Mouse (Mus musculus) heart, embryonic 11.5 days (tissue): ENCODE measurements around the gene Adpgk. TPM values are rescaled to one million over a fixed set of nuclear protein-coding genes. Genes with fewer than 3 reads are reported as not detected.
A peak's percentile ranks its signal among the peaks of the same experiment; 100 is the strongest.

Source experiments
- ATAC-seq: fragments of 200-750 bp; cut with Nextera tagmentation; replicated peaks from 2 replicates; pipeline ENCODE4 v1.8.0; 2017; ENCODE audit warnings: moderate library complexity; ENCODE audit not compliant: insufficient number of reproducible peaks, low FRiP score, low TSS enrichment
- H3K27ac ChIP-seq: fragments of 300-500 bp; sonication (generic); 2 replicates; pipeline ENCODE4 v1.5.1; 2014; ENCODE audit warnings: mild to moderate bottlenecking, low read depth, low read length
- H3K27me3 ChIP-seq: fragments of 300-500 bp; sonication (generic); 2 replicates; pipeline ENCODE4 v1.6.1; 2014; ENCODE audit warnings: mild to moderate bottlenecking, low read length, mixed read lengths; ENCODE audit not compliant: control insufficient read depth, insufficient read depth
- H3K36me3 ChIP-seq: fragments of 300-500 bp; sonication (generic); 2 replicates; pipeline ENCODE4 v1.6.1; 2014; ENCODE audit warnings: mild to moderate bottlenecking, low read length, moderate library complexity, mixed read lengths; ENCODE audit not compliant: control insufficient read depth, insufficient read depth
- H3K4me1 ChIP-seq: fragments of 300-500 bp; sonication (generic); 2 replicates; pipeline ENCODE4 v1.6.1; 2014; ENCODE audit warnings: low read length; ENCODE audit not compliant: control insufficient read depth, insufficient read depth
- H3K4me2 ChIP-seq: fragments of 300-500 bp; sonication (generic); 2 replicates; pipeline ENCODE4 v1.6.1; 2014; ENCODE audit warnings: mild to moderate bottlenecking, moderate library complexity
- H3K4me3 ChIP-seq: fragments of 300-500 bp; sonication (generic); 2 replicates; pipeline ENCODE4 v1.5.1; 2014; ENCODE audit warnings: low read depth, low read length
- H3K9ac ChIP-seq: fragments of 300-500 bp; sonication (generic); 2 replicates; pipeline ENCODE4 v1.6.1; 2014; ENCODE audit warnings: mild to moderate bottlenecking, low read depth, low read length, moderate library complexity
- H3K9me3 ChIP-seq: fragments of 300-500 bp; sonication (generic); replicated peaks from 2 replicates; pipeline ENCODE4 v1.6.1; 2016; ENCODE audit warnings: low read length; ENCODE audit not compliant: control insufficient read depth
- WGBS: fragments of 180-500 bp; shearing (Covaris S2); extraction: QIAGEN DNeasy Blood & Tissue Kit; methylation state at CpG from one replicate; pipeline ENCODE4 v1.1.7; 2014; ENCODE audit not compliant: insufficient replicate concordance; 5-methylcytosine and 5-hydroxymethylcytosine counted together
- polyA plus RNA-seq: library from polyadenylated mRNA; unstranded; fragments of >200 nt; fragmentation: Nextera tagmentation; extraction: Ambion mirVana; gene quantifications from 2 replicates; pipeline ENCODE4 v1.2.1, GENCODE M21; 2014

Gene Adpgk
- polyA plus RNA-seq, 1 experiment from 2014 or later, result 29.5 TPM

DNA sequence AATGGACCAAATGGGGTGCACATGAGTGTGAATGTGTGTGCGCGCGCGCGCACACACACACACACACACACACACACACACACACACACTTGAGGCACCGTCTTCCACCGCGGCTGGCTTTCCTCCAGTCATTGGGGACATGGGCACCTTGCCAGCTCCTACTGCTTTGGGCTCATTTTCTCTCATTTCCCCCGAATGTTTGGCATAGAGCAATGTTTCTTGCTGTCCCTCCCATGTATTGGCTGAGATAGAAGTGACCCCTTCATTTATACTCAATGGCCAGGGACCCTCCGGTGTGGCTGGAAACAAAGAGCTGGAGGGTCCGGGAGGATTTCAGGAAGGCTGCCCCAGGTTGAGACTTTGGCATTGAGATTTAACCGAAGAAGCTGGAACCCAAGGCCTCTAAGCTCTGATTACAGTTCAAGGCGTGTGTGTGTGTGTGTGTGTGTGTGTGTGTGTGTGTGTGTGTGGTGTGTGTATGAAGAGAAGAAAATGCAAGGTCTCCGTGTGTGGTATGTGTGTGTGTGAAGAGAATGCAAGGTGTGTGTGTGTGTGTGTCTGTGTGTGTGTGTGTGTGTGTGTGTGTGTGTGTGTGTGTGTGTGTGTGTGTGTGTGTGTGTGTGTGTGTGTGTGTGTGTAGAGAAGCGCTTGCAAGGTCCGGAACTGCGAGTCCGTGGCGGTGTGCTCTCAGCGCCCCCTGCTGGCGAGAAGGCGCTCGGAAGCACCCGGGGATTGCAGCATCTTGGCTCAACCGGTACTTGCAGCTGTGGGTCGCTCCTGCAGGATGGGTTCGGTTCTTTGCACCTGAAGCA, 9.3 kb upstream of the Adpgk start:
- Histone ChIP-seq H3K9me3 (no peaks in the 10 kb centered on the region), H3K27me3 (no peaks in the 10 kb centered on the region), H3K9ac (no peak overlapping the region), H3K27ac (no peak overlapping the region), H3K4me2 (peak overlapping the region; percentile 51), H3K36me3 (no peaks in the 10 kb centered on the region), H3K4me3 (no peak overlapping the region), H3K4me1 (peaks cover 2% of the 10 kb centered on the region; the same call in 1 of the 2 replicates)
- WGBS, result 44% methylated on average over 26 of the region's 27 CpGs
- no peak for ATAC-seq

- no peaks in the 10 kb centered on the region for H3K9me3 ChIP-seq
- H3K36me3 ChIP-seq, result no peaks in the 10 kb centered on the region
- no peak overlapping the region for H3K9ac ChIP-seq
- H3K27me3 ChIP-seq, result no peaks in the 10 kb centered on the region
- H3K4me2 ChIP-seq, result peak overlapping the region; percentile 51
- H3K4me1 ChIP-seq, result peaks cover 2% of the 10 kb centered on the region; the same call in 1 of the 2 replicates
- no peak overlapping the region for H3K27ac ChIP-seq
- no peak overlapping the region for H3K4me3 ChIP-seq
- WGBS, result 48% methylated on average over 7 of the region's 7 CpGs
- no peak for ATAC-seq
Observed at GRCm38 (mm10) chr9:59282683-59282986, 8.7 kb upstream of the Adpgk start.

DNA sequence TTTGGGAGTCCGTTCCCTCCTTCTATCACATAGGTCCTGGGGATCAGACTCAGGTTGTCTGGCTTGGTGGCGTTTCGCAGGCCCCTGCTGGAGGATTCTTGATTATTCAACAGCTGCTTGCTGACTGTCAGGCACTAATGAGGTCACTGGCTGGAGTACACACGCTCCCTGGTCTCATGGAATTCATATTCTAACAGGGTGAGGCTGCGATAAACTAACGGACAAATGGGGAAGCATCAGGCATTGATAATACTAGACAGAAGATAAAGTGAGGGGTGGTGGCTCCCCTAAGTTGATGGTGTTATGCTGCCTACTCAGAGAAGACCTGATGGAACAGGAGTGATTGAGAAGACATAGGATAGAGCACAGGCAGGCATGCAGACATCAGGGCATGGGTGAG, 5.7 kb upstream of the Adpgk start:
- Histone ChIP-seq H3K27me3 (no peaks in the 10 kb centered on the region), H3K4me2 (no peak overlapping the region), H3K9me3 (no peaks in the 10 kb centered on the region), H3K4me1 (peaks cover 16% of the 10 kb centered on the region), H3K36me3 (no peaks in the 10 kb centered on the region), H3K4me3 (no peak overlapping the region), H3K9ac (no peak overlapping the region), H3K27ac (no peak overlapping the region)
- 68% methylated on average over 6 of the region's 6 CpGs for WGBS
- ATAC-seq, result no peak

DNA sequence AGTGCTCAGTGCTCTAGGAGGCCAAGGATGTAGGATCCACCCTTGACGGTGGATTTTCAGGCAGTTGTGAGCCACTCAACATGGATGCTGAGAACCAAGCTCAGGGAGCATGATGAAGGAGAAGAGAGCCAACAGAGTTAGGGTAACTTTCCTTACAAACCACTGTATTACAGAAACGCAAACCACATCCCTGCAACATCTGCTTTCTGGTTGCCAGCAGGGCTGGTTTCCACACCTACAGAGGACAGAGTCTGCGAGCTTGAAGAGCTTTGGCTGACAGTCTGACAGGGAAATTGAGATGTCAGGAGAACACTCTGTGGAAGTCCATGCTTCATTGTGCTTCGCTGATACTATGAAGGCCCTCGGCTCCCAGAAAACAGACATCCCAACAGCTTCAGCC, 3.3 kb upstream of the Adpgk start:
- H3K4me2 ChIP-seq, result no peak overlapping the region
- H3K27me3 ChIP-seq, result no peaks in the 10 kb centered on the region
- no peaks in the 10 kb centered on the region for H3K9me3 ChIP-seq
- H3K9ac ChIP-seq, result no peak overlapping the region
- WGBS, result 62% methylated on average over 5 of the region's 5 CpGs
- H3K4me1 ChIP-seq, result peaks cover 21% of the 10 kb centered on the region
- H3K4me3 ChIP-seq, result no peak overlapping the region
- ATAC-seq, result no peak
- no peaks in the 10 kb centered on the region for H3K36me3 ChIP-seq
- no peak overlapping the region; the same call in 1 of the 2 replicates for H3K27ac ChIP-seq

DNA sequence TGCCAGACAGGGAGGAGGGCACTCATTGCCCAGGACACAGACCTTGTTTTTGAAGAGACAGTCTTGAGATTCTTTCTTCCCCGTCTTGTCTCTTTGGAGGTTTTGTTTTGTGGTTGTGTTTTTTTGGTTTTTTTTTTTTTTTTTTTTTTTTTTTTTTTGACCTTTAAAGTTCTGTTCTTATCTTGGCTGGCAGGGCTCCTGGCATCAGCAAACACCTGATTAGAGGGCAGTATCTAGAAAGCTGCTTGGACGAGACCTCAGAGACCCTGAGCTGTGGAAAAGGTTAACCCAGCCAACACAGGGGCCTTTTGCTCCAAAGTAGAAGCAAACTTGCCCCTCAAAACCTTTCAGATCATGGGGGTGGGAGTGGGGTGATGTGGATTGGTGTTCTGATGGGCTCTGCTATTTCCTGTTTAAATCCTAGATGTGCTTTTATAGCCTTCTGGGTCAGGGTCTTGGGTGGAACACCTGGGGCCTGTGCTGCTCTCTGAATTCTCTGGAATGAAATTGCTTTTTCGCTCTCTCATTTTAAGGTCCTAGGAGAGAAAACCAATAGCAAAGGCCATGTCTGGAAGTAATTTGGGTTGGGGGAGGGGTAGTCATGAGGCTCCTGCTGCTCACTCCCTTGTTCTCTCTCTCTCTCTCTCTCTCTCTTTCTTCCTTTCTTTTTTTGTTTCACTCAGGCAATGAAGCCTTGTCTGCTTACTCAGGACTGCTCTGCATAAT, 2.5 kb upstream of the Adpgk start:
- no peak for ATAC-seq
- Histone ChIP-seq H3K36me3 (no peaks in the 10 kb centered on the region), H3K4me2 (no peak overlapping the region), H3K27me3 (no peaks in the 10 kb centered on the region), H3K9ac (no peak overlapping the region), H3K4me3 (no peak overlapping the region), H3K27ac (peak overlapping the region; percentile 13; the same call in 1 of the 2 replicates), H3K9me3 (no peaks in the 10 kb centered on the region), H3K4me1 (peaks cover 21% of the 10 kb centered on the region)
- 48% methylated on average over 3 of the region's 3 CpGs for WGBS

DNA sequence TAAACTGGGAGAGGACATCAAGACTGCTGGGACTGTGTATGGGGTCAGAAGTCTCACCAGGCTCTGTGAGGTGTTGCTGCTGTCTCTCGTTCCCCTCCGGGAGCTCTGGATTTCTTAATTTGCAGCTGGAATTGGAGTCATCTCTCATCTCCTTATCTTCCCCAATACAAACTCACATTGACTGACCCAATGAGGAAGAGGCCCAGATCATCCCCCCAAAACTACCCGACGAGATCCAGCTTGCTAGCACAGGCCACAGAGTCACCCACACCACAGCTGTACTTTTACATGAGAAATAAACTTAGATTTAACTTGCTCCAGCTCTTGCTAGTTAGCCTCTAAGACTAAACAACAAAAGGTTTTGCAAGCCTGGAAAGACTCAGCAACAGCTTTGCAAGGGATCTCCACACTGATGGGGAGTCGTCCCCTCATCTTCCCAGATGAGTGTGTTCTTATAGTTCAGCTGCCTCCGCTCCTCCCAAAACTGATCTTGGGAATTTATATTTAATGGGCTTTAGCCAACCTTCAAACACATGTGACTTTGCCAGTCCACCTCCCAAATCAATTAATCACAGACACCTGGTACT, 1.7 kb upstream of the Adpgk start:
- no peak overlapping the region for H3K9ac ChIP-seq
- 62% methylated on average over 6 of the region's 6 CpGs for WGBS

GRCm38 (mm10) chr9:59291688-59292492, 532 bp downstream of the Adpgk start:
- ATAC-seq, result peak; percentile 69
- Histone ChIP-seq H3K36me3 (no peaks in the 10 kb centered on the region), H3K27ac (peak overlapping the region; percentile 91), H3K4me2 (peak overlapping the region; percentile 82), H3K4me3 (peak overlapping the region; percentile 95), H3K4me1 (peaks cover 21% of the 10 kb centered on the region), H3K27me3 (no peaks in the 10 kb centered on the region), H3K9me3 (no peaks in the 10 kb centered on the region), H3K9ac (peak overlapping the region; percentile 96)
- 2% methylated on average over 50 of the region's 50 CpGs for WGBS

More for the DNA sequence above, 1.7 kb upstream of the Adpgk start:
- Histone ChIP-seq H3K4me1 (peaks cover 21% of the 10 kb centered on the region), H3K27ac (no peak overlapping the region), H3K4me3 (no peak overlapping the region), H3K9me3 (no peaks in the 10 kb centered on the region), H3K36me3 (no peaks in the 10 kb centered on the region), H3K27me3 (no peaks in the 10 kb centered on the region), H3K4me2 (no peak overlapping the region)
- ATAC-seq, result no peak

- H3K4me2 ChIP-seq, result peak overlapping the region; percentile 82
- 34% methylated on average over 3 of the region's 3 CpGs for WGBS
- peaks cover 24% of the 10 kb centered on the region for H3K4me1 ChIP-seq
- peak overlapping the region; percentile 96 for H3K9ac ChIP-seq
- H3K36me3 ChIP-seq, result 0 out of 2 replicates have a peak, but pooled peaks cover under 1% of the 10 kb centered on the region
- no peaks in the 10 kb centered on the region for H3K9me3 ChIP-seq
- peak overlapping the region; percentile 95 for H3K4me3 ChIP-seq
- no peak overlapping the region for H3K27ac ChIP-seq
- no peaks in the 10 kb centered on the region for H3K27me3 ChIP-seq
- no peak for ATAC-seq
Observed at GRCm38 (mm10) chr9:59292493-59292875, 1.1 kb downstream of the Adpgk start.
